Comparison of ENCODE assay signal across 8 mouse cellular contexts in the genomic region with DNA sequence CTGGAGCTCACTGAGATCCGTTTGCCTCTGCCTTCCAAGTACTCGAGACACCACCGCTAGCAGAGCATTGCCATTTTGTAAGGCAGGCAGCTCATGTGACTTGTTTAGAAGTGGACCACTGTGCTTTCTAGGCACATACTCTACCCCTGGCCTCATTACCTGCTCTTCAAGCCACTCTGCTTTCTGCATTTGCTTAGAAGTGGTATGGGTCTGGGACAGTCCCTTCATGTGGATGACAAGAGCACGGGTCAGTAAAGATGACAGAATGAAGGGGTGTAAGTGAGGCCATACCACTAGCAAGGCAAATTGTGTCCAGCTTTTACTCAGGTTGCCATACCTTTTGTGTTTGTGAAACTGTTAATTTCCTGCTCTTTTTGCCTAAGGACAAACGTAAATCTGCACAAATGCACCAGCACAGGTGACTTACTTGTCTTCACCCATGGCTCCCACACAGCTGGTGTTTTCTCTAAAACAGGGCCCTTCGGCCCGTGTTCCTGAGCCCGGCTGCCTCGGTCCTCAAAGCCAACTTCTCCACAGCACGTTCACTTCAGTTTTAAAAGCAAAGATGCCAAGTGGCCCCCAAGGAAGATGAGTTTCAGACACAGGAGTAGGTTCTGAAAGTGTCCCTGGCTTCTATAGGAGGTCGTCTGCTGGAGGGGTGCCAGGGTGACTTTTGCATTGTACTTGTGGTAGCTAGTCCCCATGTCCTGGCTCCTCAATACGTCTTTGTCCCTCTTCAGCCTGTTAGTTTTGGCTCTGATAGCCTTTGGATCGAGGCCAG. TPM values are rescaled to one million over a fixed set of nuclear protein-coding genes. Genes with fewer than 3 reads are reported as not detected.
DNase-seq lines count a peak whose midpoint lies in the region; ATAC-seq lines count a peak whose summit lies in the region.

No protein-coding gene starts in this region.

- no peaks in the 10 kb centered on the region for H3K36me3 ChIP-seq in hindbrain, embryonic 14.5 days (replicated peaks; ENCODE audit: control insufficient read depth, insufficient read depth)
- peaks cover 2% of the 10 kb centered on the region; the same call in 1 of the 2 replicates for H3K36me3 ChIP-seq in stomach, embryonic 15.5 days

- H3K4me3 ChIP-seq in hindbrain, embryonic 14.5 days (replicated peaks; ENCODE audit: low read length), result no peak overlapping the region
- H3K4me3 ChIP-seq in stomach, embryonic 15.5 days (replicated peaks), result no peak overlapping the region

- peak overlapping the region; percentile 32; the same call in 1 of the 2 replicates for H3K27ac ChIP-seq in hindbrain, embryonic 14.5 days
- peak overlapping the region; percentile 41; the same call in 1 of the 2 replicates for H3K27ac ChIP-seq in stomach, embryonic 15.5 days

- DNase-seq in cerebellum, adult 11 months, result peak; percentile 58
- DNase-seq in NIH3T3 (ENCODE audit: low read depth), result peak; percentile 49
- DNase-seq in fat pad, adult 2 months (ENCODE audit: extremely low read depth, low read depth, low spot score), result peak; percentile 36
- DNase-seq in hindbrain, embryonic 14.5 days (ENCODE audit: low spot score), result peak; percentile 70
- DNase-seq in layer of hippocampus, adult 9-11 months, result peak; percentile 64
- DNase-seq in spleen, postnatal 4 days (ENCODE audit: low spot score in 2 of 2), result no peak

- H3K27me3 ChIP-seq in hindbrain, embryonic 14.5 days (ENCODE audit: control insufficient read depth, insufficient read depth, low read length), result no peaks in the 10 kb centered on the region
- no peaks in the 10 kb centered on the region for H3K27me3 ChIP-seq in stomach, embryonic 15.5 days (replicated peaks)

- WGBS in hindbrain, embryonic 14.5 days, result 67% methylated on average over 13 of the region's 13 CpGs
- 73% methylated on average over 13 of the region's 13 CpGs for WGBS in stomach, embryonic 15.5 days

- H3K4me1 ChIP-seq in hindbrain, embryonic 14.5 days (replicated peaks; ENCODE audit: control insufficient read depth, insufficient read depth, low read length), result peaks cover 17% of the 10 kb centered on the region
- H3K4me1 ChIP-seq in stomach, embryonic 15.5 days, result peaks cover 18% of the 10 kb centered on the region

- no peak for ATAC-seq in cerebellum, adult (ENCODE audit: insufficient number of reproducible peaks, low FRiP score, low TSS enrichment)
- ATAC-seq in hindbrain, embryonic 14.5 days (ENCODE audit: low FRiP score), result no peak
- ATAC-seq in stomach, embryonic 15.5 days (ENCODE audit: insufficient read depth, low FRiP score, low read depth), result no peak

- H3K4me2 ChIP-seq in hindbrain, embryonic 14.5 days (replicated peaks), result no peak overlapping the region
- no peak overlapping the region for H3K4me2 ChIP-seq in stomach, embryonic 15.5 days

- no peaks in the 10 kb centered on the region for H3K9me3 ChIP-seq in hindbrain, embryonic 14.5 days (ENCODE audit: control insufficient read depth, low read length)
- H3K9me3 ChIP-seq in stomach, embryonic 15.5 days, result no peaks in the 10 kb centered on the region

- H3K9ac ChIP-seq in hindbrain, embryonic 14.5 days, result no peak overlapping the region
- no peak overlapping the region for H3K9ac ChIP-seq in stomach, embryonic 15.5 days

RNA-seq across cellular contexts. Expression of gene Mlxip, which starts 37.1 kb away (rescaled TPM):
- polyA plus RNA-seq in hindbrain, embryonic 14.5 days (2014; fragmentation: Nextera tagmentation; extraction: Ambion mirVana), result 21.1 and 21.7 TPM in 2 replicates
- 19.1 and 24.4 TPM in 2 replicates for polyA plus RNA-seq in stomach, embryonic 15.5 days (2015; fragmentation: Nextera tagmentation; extraction: Ambion mirVana)

RNA-seq across cellular contexts. Expression of gene Lrrc43, which starts 57.4 kb away (rescaled TPM):
- 0.43 and 0.89 TPM in 2 replicates for polyA plus RNA-seq in hindbrain, embryonic 14.5 days (2014; fragmentation: Nextera tagmentation; extraction: Ambion mirVana)
- 0.06 TPM in 1 of 2 replicates, not detected in the other for polyA plus RNA-seq in stomach, embryonic 15.5 days (2015; fragmentation: Nextera tagmentation; extraction: Ambion mirVana)

RNA-seq across cellular contexts. Expression of gene Il31, which starts 57.6 kb away (rescaled TPM):
- polyA plus RNA-seq in hindbrain, embryonic 14.5 days (2014; fragmentation: Nextera tagmentation; extraction: Ambion mirVana), result not detected in 2 replicates
- polyA plus RNA-seq in stomach, embryonic 15.5 days (2015; fragmentation: Nextera tagmentation; extraction: Ambion mirVana), result not detected in 2 replicates

Comparison
In these comparisons a context has a peak if more than half of its experiments do, and no peak if none do; other contexts are left out.
1. DNase-seq: peak in cerebellum, adult 11 months (single experiment), NIH3T3 (single experiment), fat pad, adult 2 months (single experiment), hindbrain, embryonic 14.5 days (single experiment) and layer of hippocampus, adult 9-11 months (single experiment); none in spleen, postnatal 4 days (0 of 2).